Mouse (Mus musculus) kidney, embryonic 14.5 days (tissue): ENCODE measurements around the gene Als2cr12. TPM values are rescaled to one million over a fixed set of nuclear protein-coding genes. Genes with fewer than 3 reads are reported as not detected.

ENCODE experiments used
- polyA plus RNA-seq: library from polyadenylated mRNA; unstranded; fragments of >200 nt; fragmentation: Nextera tagmentation; extraction: Ambion mirVana; gene quantifications from 2 replicates; pipeline ENCODE4 v1.2.1, GENCODE M21; 2014

Gene Als2cr12
- polyA plus RNA-seq, 1 experiment from 2014 or later = not detected

Other genes starting within 250 kb of the Als2cr12 start
- gene Orc2, start 190.9 kb downstream of the Als2cr12 start, polyA plus RNA-seq = 26.4 and 36.6 TPM in 2 replicates
- gene Fam126b, start 109.7 kb downstream of the Als2cr12 start, polyA plus RNA-seq = 6.1 and 9.6 TPM in 2 replicates
- 174 and 250 TPM in 2 replicates for gene Ndufb3, start 109.6 kb downstream of the Als2cr12 start, polyA plus RNA-seq
- 34.0 and 39.6 TPM in 2 replicates for gene Cflar, start 15.5 kb upstream of the Als2cr12 start, polyA plus RNA-seq
- 35.2 and 41.3 TPM in 2 replicates for gene Casp8, start 99.4 kb upstream of the Als2cr12 start, polyA plus RNA-seq